Mouse (Mus musculus): ENCODE measurements at regions not wholly inside any gene's neighbourhood (a gene's known extent, or its start where the extent isn't known, plus 50 kb on each side); places are given as distances from the start of the nearest gene placed in this dataset.

GRCm38 (mm10) chrX:167134250-167134649, 74.9 kb downstream of the Tmsb4x start:
- no peak for TF ChIP-seq POLR2A (IDR thresholded peaks at IDR 0.05; ENCODE audit: insufficient read depth, low read length)
- no peak for TF ChIP-seq CTCF (IDR thresholded peaks at IDR 0.05; ENCODE audit: low read depth, low read length)
